Mouse (Mus musculus): ENCODE results near the gene Lyrm9.

Gene Lyrm9

DNA sequence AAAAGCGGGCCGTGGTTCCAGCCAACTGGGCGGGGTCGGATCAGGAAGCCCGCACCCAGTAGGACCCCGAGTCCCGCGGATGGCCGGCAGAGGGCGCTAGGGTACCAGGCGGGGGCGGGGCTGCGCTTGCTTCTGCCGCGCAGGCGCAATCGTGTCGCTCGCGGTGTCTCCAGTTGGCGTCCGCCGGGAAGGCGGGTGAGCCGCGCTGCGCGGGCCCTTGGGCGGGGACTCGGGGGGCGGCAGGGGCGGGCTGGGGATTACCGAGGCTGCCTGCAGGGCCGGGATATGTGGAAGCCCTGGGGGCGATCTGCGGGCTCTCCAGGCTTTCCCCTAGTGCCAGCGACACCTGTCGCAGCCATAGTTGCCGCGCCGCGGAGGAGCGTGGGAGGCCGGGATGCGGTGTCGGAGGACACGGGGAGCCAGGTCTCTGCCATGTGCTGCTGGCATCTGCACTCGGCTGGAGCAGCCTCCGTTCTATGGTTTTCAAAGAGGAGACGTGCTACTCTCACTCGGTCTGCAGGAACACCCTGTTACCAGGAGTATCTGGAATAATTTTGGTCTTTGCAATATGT, at the start of gene Lyrm9:
Lyrm9 (plus strand) TSS at position 143 of the 572 bp plus-strand sequence.
- DNase-seq: peak; percentile 95 to 98

- no peak for DNase-seq
These were observed 48.3 kb upstream of the Lyrm9 start for GRCm38 (mm10) chr11:78777851-78778680.

DNA sequence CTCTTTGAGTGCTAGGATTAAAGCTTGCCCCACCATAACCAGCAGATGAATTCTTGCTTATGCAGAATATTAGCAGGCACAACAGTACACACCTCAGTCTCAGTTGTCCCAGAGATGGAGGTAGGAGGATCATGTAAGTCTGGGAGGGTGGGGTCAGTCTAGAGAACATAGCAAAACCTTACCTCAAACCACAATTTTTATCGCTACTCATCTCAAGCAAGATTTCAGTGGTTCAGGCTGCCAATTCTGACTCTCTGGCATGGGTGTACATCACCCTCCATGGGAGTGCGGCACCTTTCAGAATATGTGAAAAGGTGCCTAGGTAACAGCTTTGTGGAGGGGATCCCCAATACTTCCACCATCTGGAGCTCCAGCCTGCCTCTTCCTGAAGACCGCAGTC, 46.4 kb upstream of the Lyrm9 start:
- DNase-seq: no peak

GRCm38 (mm10) chr11:78780571-78780970, 45.8 kb upstream of the Lyrm9 start:
- no peak for DNase-seq

GRCm38 (mm10) chr11:78782326-78782725, 44.1 kb upstream of the Lyrm9 start:
- DNase-seq: peak in 1 of 2 experiments; percentile 49

GRCm38 (mm10) chr11:78782791-78783347, 43.5 kb upstream of the Lyrm9 start:
- DNase-seq: no peak

GRCm38 (mm10) chr11:78786013-78786431, 40.4 kb upstream of the Lyrm9 start:
- DNase-seq: no peak

GRCm38 (mm10) chr11:78789370-78790060, 36.9 kb upstream of the Lyrm9 start:
- DNase-seq: no peak

DNA sequence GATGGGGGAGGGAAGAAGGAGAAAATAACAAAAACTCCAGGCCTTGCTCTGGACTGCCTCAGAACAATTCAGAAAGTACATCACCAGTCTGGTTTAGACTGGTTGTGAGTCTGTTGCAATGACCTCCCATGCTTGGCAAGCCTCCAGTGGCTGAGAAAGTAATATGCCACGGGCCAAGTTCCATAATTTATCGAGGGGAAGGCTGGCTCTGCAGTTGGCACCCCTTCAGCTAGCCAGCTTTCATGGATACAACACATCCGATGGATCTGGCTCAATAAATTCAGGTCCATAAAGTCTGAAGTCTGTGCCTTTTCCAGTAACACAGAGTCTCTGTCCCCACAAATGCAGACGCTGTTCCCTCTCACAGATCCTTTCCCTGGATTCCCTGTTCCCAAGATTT, 34.8 kb upstream of the Lyrm9 start:
- DNase-seq: no peak

DNA sequence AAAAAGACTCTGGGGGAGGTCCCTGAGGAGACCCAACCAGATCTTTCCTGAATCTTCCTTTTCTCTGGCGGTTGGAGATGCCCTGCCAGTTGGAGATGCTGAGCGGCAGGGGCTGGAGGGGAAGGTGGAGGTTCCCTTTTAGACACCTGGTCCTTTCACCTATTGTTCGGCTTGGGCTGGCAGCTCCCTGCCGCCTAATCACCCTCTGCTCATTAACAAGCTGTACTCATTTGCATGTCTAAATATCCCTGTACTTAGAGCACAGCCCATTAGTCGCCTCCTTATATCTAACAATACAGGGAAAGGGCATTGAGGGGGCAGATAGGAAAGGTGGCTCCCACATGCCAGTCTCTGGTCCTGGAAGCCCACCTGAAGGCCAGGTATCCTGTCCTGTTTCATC, 34.3 kb upstream of the Lyrm9 start:
- DNase-seq: no peak

- peak; percentile 34 to 46 for DNase-seq
These were observed 33.9 kb upstream of the Lyrm9 start for GRCm38 (mm10) chr11:78792465-78792864.

DNA sequence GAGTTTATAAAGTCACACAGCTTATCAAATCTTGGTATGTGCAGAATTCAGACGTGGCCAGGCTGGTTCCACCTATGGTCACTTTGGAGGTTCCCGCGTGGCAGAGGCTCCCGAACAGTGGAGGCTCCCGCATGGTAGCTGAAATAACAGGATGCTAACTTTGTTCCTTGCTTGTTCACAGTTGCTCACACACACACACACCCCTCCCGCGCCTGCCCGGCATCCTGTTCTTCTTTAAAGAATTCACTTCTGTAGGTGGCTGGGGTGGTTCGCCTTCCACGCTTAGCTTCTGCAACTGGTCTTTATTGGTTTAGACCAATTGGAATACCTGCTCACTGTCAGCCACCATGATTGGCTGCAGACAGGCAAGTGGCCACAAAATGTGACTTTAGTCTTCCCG, 33.3 kb upstream of the Lyrm9 start:
- peak; percentile 54 to 60 for DNase-seq

GRCm38 (mm10) chr11:78796072-78796729, 30.2 kb upstream of the Lyrm9 start:
- no peak for DNase-seq

- no peak for DNase-seq
These were observed 25.3 kb upstream of the Lyrm9 start for GRCm38 (mm10) chr11:78801094-78801493.

GRCm38 (mm10) chr11:78803587-78804316, 22.6 kb upstream of the Lyrm9 start:
- no peak for DNase-seq

DNA sequence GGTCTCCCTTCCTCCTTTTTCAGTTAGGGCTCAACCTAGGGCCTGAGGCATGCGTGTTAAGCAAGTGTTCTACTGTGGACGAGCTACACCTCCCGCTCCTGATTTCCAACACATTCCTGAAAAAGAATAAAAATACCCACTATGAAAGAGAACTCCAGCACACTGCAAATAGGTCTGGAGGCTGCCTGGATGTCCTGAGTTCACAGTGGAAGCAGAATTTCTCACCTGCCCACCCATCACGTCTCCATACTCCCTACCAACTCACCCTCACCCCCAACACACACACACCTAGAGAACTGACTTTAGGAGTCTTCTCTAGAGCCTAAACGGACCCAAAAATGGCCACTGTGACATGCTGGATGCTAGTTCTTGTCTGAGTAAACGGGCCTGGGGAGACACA, 21.8 kb upstream of the Lyrm9 start:
- DNase-seq: no peak

DNA sequence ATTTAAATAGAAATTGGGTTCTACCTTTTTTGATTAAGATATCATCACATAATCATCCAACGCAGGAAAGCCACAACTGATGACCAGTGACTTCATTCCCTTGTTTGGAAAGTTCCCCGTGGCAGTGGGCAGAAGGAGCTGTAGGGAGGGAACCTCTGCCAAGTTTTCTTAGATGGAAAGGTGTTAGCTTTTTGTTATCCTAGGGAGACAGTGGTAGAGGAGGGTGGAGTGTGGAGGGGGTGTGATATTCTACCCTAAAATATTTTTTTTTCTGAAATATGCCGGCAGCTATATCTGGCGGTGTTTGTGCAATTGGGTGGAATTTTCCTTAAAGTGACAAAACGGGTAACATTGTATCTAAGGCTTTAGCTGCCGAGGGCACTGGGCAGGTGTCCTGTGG, 21.2 kb upstream of the Lyrm9 start:
- no peak for DNase-seq

DNA sequence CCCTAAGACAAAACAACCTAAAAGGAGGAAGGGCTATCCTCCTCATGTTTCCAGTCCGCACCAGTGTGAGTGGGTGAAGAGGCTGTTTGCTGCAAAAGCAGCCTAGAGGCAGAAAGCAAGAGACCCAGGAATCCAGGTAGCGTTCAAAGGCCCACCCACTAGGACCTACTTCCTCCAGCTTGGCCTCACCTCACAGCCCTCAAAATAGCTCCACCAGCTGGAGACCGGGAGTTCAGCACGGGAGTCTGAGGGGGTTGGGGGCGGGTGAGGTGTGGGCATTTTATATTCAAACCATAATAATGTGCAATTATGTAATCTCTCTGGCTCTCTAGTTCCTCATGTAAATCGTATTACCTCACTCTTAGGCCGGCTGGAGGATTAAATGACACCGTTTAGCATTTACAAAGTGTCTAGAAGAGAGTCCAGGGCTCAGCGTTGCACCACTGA, 20.7 kb upstream of the Lyrm9 start:
- DNase-seq: no peak

GRCm38 (mm10) chr11:78807341-78808108, 18.9 kb upstream of the Lyrm9 start:
- no peak for DNase-seq

DNA sequence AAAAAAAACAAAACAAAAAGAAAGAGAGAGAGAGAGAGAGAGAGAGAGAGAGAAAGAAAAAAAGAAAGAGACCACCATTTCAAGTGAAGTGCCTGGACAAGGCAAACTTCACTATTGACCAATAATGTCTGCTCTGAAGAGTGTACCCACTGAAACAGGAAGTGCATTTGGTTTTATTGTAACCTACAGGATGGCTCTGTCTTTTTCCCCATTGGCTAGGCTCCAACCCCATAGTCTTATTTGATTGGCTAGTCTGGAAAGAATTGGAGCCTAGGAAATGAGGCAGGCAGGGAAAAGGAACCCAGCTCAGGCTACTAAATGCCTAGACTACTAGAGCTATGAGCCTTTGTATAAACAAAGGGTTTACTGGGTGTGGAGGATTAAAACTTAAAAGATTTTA, 17.0 kb upstream of the Lyrm9 start:
- no peak for DNase-seq

GRCm38 (mm10) chr11:78814461-78814941, 11.9 kb upstream of the Lyrm9 start:
- no peak for DNase-seq

Data from thymus, postnatal 36 days (tissue).